ENCODE assay signal across 17 mouse cellular contexts in the genomic region with DNA sequence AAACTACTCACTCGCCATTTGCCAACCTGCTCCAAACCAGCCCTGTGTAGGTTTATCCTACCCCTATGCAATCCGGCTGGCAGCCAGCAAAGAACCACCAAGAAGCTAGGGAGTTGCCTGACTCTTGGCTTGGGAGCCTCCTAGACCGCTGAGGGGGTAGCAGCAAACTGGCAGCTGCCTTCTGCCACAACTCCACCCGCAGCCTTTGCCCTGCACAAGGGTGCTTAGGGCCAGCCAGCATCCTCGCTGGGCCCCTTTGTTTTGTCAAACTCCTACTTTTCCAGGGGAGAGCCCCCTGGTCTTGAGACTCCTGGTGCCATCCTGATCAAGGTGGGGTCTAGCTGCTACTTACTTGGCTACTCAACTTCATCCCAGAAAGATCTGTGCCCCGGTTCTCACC. TPM values are rescaled to one million over a fixed set of nuclear protein-coding genes. Genes with fewer than 3 reads are reported as not detected.
DNase-seq lines count a peak whose midpoint lies in the region; ATAC-seq lines count a peak whose summit lies in the region.
"Had no signal": no experiment of that assay in that cellular context is flagged by ENCODE, and none has a peak within 500 bp of the region (broad histone marks: within the 10 kb centered on the region; RNA-seq: fewer than 3 reads in every experiment).

No protein-coding gene starts in this region.

- no peak overlapping the region for H3K9ac ChIP-seq in lung, embryonic 15.5 days
- H3K9ac ChIP-seq in hindbrain, embryonic 15.5 days: 0 out of 2 replicates have a peak overlapping the region, but pooled peaks have one; percentile 14
- H3K9ac ChIP-seq in stomach, embryonic 16.5 days (ENCODE audit: low read length): peak overlapping the region; percentile 43
- H3K9ac ChIP-seq: forebrain, postnatal 0 days; liver, embryonic 14.5 days; midbrain, embryonic 15.5 days had no signal

- H3K4me3 ChIP-seq in lung, embryonic 15.5 days: no peak overlapping the region
- H3K4me3 ChIP-seq in hindbrain, embryonic 15.5 days: peak overlapping the region; percentile 9; the same call in 1 of the 2 replicates
- no peak overlapping the region for H3K4me3 ChIP-seq in stomach, embryonic 16.5 days (replicated peaks; ENCODE audit: low read length)
- H3K4me3 ChIP-seq: midbrain, embryonic 15.5 days had no signal

- H3K4me1 ChIP-seq in lung, embryonic 15.5 days: peaks cover 90% of the 10 kb centered on the region
- peaks cover 20% of the 10 kb centered on the region for H3K4me1 ChIP-seq in hindbrain, embryonic 15.5 days (replicated peaks)
- peaks cover 54% of the 10 kb centered on the region for H3K4me1 ChIP-seq in stomach, embryonic 16.5 days (ENCODE audit: control insufficient read depth, insufficient read depth, low read length)
- H3K4me1 ChIP-seq: midbrain, embryonic 15.5 days had no signal

- peak overlapping the region; percentile 73 for H3K27ac ChIP-seq in lung, embryonic 15.5 days
- H3K27ac ChIP-seq in hindbrain, embryonic 15.5 days (replicated peaks): peak overlapping the region; percentile 92
- H3K27ac ChIP-seq in stomach, embryonic 16.5 days (ENCODE audit: low read length): peak overlapping the region; percentile 82
- H3K27ac ChIP-seq: liver, embryonic 14.5 days; midbrain, embryonic 15.5 days had no signal

- H3K4me2 ChIP-seq in lung, embryonic 15.5 days: peak overlapping the region; percentile 41
- peak overlapping the region; percentile 97 for H3K4me2 ChIP-seq in hindbrain, embryonic 15.5 days
- H3K4me2 ChIP-seq in stomach, embryonic 16.5 days (ENCODE audit: low read depth, low read length): peak overlapping the region; percentile 39
- H3K4me2 ChIP-seq: midbrain, embryonic 15.5 days had no signal

- 17% methylated on average over 6 of the region's 6 CpGs for WGBS in lung, embryonic 15.5 days
- 6% methylated on average over 6 of the region's 6 CpGs for WGBS in hindbrain, embryonic 15.5 days
- WGBS in stomach, embryonic 16.5 days: 27% methylated on average over 6 of the region's 6 CpGs

- no peaks in the 10 kb centered on the region for H3K9me3 ChIP-seq in lung, embryonic 15.5 days
- no peaks in the 10 kb centered on the region for H3K9me3 ChIP-seq in hindbrain, embryonic 15.5 days
- no peaks in the 10 kb centered on the region for H3K9me3 ChIP-seq in stomach, embryonic 16.5 days (replicated peaks; ENCODE audit: control insufficient read depth, low read length)
- H3K9me3 ChIP-seq: midbrain, embryonic 15.5 days had no signal

- peaks cover 92% of the 10 kb centered on the region for H3K27me3 ChIP-seq in lung, embryonic 15.5 days
- peaks cover 68% of the 10 kb centered on the region for H3K27me3 ChIP-seq in hindbrain, embryonic 15.5 days
- H3K27me3 ChIP-seq in stomach, embryonic 16.5 days (ENCODE audit: control insufficient read depth, insufficient read depth, low read length): 0 out of 2 replicates have a peak, but pooled peaks cover 5% of the 10 kb centered on the region

- no peak for ATAC-seq in lung, embryonic 15.5 days (ENCODE audit: borderline replicate concordance, extremely low read depth, low FRiP score, low TSS enrichment)
- no peak for ATAC-seq in hindbrain, embryonic 15.5 days (ENCODE audit: low FRiP score, low read depth)
- no peak for ATAC-seq in stomach, embryonic 16.5 days (ENCODE audit: insufficient read depth, low FRiP score)
- ATAC-seq in megakaryocyte progenitor cell, adult 5-6 weeks (replicated peaks; ENCODE audit: poor library complexity): no peak
- ATAC-seq: forebrain, postnatal 0 days; midbrain, embryonic 15.5 days had no signal

- no peaks in the 10 kb centered on the region for H3K36me3 ChIP-seq in lung, embryonic 15.5 days
- no peaks in the 10 kb centered on the region for H3K36me3 ChIP-seq in hindbrain, embryonic 15.5 days
- H3K36me3 ChIP-seq in stomach, embryonic 16.5 days (ENCODE audit: control insufficient read depth, insufficient read depth, low read length): no peaks in the 10 kb centered on the region
- H3K36me3 ChIP-seq: midbrain, embryonic 15.5 days had no signal

- DNase-seq in lung, postnatal 10 days: no peak
- DNase-seq in kidney, postnatal 25 days: peak; percentile 43 to 73
- no peak for DNase-seq in right cerebral cortex, postnatal 36 days (ENCODE audit: low spot score in 2 of 2)
- DNase-seq in right cerebral cortex, adult 18-20 months: no peak
- DNase-seq: cerebellum, adult 18-20 months; forebrain, postnatal 0 days; layer of hippocampus, postnatal 36 days; thymus, postnatal 36 days had no signal

RNA-seq across cellular contexts. Expression of a gene that starts 6.9 kb away (rescaled TPM):
- polyA plus RNA-seq in lung, embryonic 15.5 days (2015; fragmentation: Nextera tagmentation; extraction: Ambion mirVana): 4.1 and 4.2 TPM in 2 replicates
- polyA plus RNA-seq in hindbrain, embryonic 15.5 days (2015; fragmentation: Nextera tagmentation; extraction: Ambion mirVana): 10.6 and 12.2 TPM in 2 replicates
- polyA plus RNA-seq in stomach, embryonic 16.5 days (2015; fragmentation: Nextera tagmentation; extraction: Ambion mirVana): 2.5 and 2.8 TPM in 2 replicates
- 0.88 and 1.9 TPM in 2 replicates for total RNA-seq in megakaryocyte progenitor cell, adult 5-6 weeks (2015)
- 0.71 and 1.3 TPM in 2 replicates for total RNA-seq in megakaryocyte progenitor cell, adult 5-6 weeks (2017)
- total RNA-seq: forebrain, postnatal 0 days; layer of hippocampus, postnatal 36 days had no signal
- polyA plus RNA-seq: forebrain, postnatal 0 days; midbrain, embryonic 15.5 days had no signal

RNA-seq across cellular contexts. Expression of a gene that starts 7.4 kb away (rescaled TPM):
- 2.1 and 2.3 TPM in 2 replicates for polyA plus RNA-seq in lung, embryonic 15.5 days (2015; fragmentation: Nextera tagmentation; extraction: Ambion mirVana)
- polyA plus RNA-seq in hindbrain, embryonic 15.5 days (2015; fragmentation: Nextera tagmentation; extraction: Ambion mirVana): 4.0 and 4.3 TPM in 2 replicates
- polyA plus RNA-seq in stomach, embryonic 16.5 days (2015; fragmentation: Nextera tagmentation; extraction: Ambion mirVana): 2.1 and 2.6 TPM in 2 replicates
- not detected in 2 replicates for total RNA-seq in megakaryocyte progenitor cell, adult 5-6 weeks (2015)
- total RNA-seq in megakaryocyte progenitor cell, adult 5-6 weeks (2017): not detected in 2 replicates
- total RNA-seq: forebrain, postnatal 0 days; hematopoietic stem cell, adult 5-6 weeks; layer of hippocampus, postnatal 36 days had no signal
- polyA plus RNA-seq: forebrain, postnatal 0 days; midbrain, embryonic 15.5 days; spleen, adult 2 months had no signal

RNA-seq across cellular contexts. Expression of a gene that starts 19.7 kb away (rescaled TPM):
- polyA plus RNA-seq in lung, embryonic 15.5 days (2015; fragmentation: Nextera tagmentation; extraction: Ambion mirVana): 48.2 and 48.7 TPM in 2 replicates
- polyA plus RNA-seq in hindbrain, embryonic 15.5 days (2015; fragmentation: Nextera tagmentation; extraction: Ambion mirVana): 105 and 115 TPM in 2 replicates
- 8.8 and 11.0 TPM in 2 replicates for polyA plus RNA-seq in stomach, embryonic 16.5 days (2015; fragmentation: Nextera tagmentation; extraction: Ambion mirVana)
- total RNA-seq in megakaryocyte progenitor cell, adult 5-6 weeks (2015): 2.3 and 3.1 TPM in 2 replicates
- total RNA-seq in megakaryocyte progenitor cell, adult 5-6 weeks (2017): 0.83 and 1.1 TPM in 2 replicates
- total RNA-seq: forebrain, postnatal 0 days; layer of hippocampus, postnatal 36 days had no signal
- polyA plus RNA-seq: forebrain, postnatal 0 days; midbrain, embryonic 15.5 days had no signal

RNA-seq across cellular contexts. Expression of a gene that starts 20.0 kb away (rescaled TPM):
- polyA plus RNA-seq in lung, embryonic 15.5 days (2015; fragmentation: Nextera tagmentation; extraction: Ambion mirVana): 11.4 and 13.0 TPM in 2 replicates
- polyA plus RNA-seq in hindbrain, embryonic 15.5 days (2015; fragmentation: Nextera tagmentation; extraction: Ambion mirVana): 22.4 and 26.8 TPM in 2 replicates
- 7.4 and 8.5 TPM in 2 replicates for polyA plus RNA-seq in stomach, embryonic 16.5 days (2015; fragmentation: Nextera tagmentation; extraction: Ambion mirVana)
- 0.86 TPM in 1 of 2 replicates, not detected in the other for total RNA-seq in megakaryocyte progenitor cell, adult 5-6 weeks (2015)
- 0.34 TPM in 1 of 2 replicates, not detected in the other for total RNA-seq in megakaryocyte progenitor cell, adult 5-6 weeks (2017)
- total RNA-seq: forebrain, postnatal 0 days; layer of hippocampus, postnatal 36 days had no signal
- polyA plus RNA-seq: forebrain, postnatal 0 days had no signal

RNA-seq across cellular contexts. Expression of a gene that starts 23.9 kb away (rescaled TPM):
- polyA plus RNA-seq in lung, embryonic 15.5 days (2015; fragmentation: Nextera tagmentation; extraction: Ambion mirVana): 2.9 and 3.1 TPM in 2 replicates
- polyA plus RNA-seq in hindbrain, embryonic 15.5 days (2015; fragmentation: Nextera tagmentation; extraction: Ambion mirVana): 10.4 and 13.4 TPM in 2 replicates
- 1.3 and 1.4 TPM in 2 replicates for polyA plus RNA-seq in stomach, embryonic 16.5 days (2015; fragmentation: Nextera tagmentation; extraction: Ambion mirVana)
- 0.22 TPM in 1 of 2 replicates, not detected in the other for total RNA-seq in megakaryocyte progenitor cell, adult 5-6 weeks (2015)
- total RNA-seq in megakaryocyte progenitor cell, adult 5-6 weeks (2017): not detected in 2 replicates
- total RNA-seq: forebrain, postnatal 0 days; layer of hippocampus, postnatal 36 days had no signal
- polyA plus RNA-seq: embryonic facial prominence, embryonic 11.5 days; forebrain, postnatal 0 days; liver, embryonic 14.5 days; midbrain, embryonic 15.5 days; spleen, adult 2 months had no signal

Comparison
In these comparisons a context has a peak if more than half of its experiments do, and no peak if none do; other contexts are left out.
1. H3K4me2 ChIP-seq: peak in every context shown above with its lines; median percentile 97 in hindbrain, embryonic 15.5 days; 41 in lung, embryonic 15.5 days; 39 in stomach, embryonic 16.5 days.
2. DNase-seq: peak in kidney, postnatal 25 days (2 of 2); none in lung, postnatal 10 days (single experiment), right cerebral cortex, postnatal 36 days (0 of 2) and right cerebral cortex, adult 18-20 months (single experiment).
3. Peak in every context shown above with its lines, with median percentiles within 50 percentile points of each other: H3K27ac ChIP-seq.